Mouse (Mus musculus) urinary bladder, postnatal 4 days (tissue): ENCODE measurements around the gene Tmem33.

Experiments used
- DNase-seq, 2 experiments: peaks; one replicate each; pipeline ENCODE4 v3.0.0; 2021 to 2022; ENCODE audit warnings: low spot score in 2 of 2

Gene Tmem33

DNA sequence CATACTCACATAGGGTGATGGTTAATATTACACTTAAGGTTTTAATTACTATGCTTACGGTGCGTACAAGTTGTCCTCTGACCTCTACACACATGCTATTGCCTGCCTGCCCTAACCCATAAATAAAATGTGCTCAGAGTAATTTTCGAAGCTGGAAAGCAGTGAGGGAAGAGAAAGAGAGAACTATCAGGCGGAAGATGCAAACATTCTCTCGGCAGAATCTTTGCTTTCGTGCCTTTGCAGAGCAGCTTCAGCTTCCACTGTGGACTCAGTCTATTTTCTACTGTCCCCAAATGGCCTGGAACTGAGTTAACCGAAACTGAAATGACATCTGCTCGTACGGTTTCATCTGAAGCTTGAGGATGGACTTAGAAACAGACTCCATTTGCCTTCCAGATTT lies 1.9 kb upstream of the Tmem33 start:
- DNase-seq: no peak

DNA sequence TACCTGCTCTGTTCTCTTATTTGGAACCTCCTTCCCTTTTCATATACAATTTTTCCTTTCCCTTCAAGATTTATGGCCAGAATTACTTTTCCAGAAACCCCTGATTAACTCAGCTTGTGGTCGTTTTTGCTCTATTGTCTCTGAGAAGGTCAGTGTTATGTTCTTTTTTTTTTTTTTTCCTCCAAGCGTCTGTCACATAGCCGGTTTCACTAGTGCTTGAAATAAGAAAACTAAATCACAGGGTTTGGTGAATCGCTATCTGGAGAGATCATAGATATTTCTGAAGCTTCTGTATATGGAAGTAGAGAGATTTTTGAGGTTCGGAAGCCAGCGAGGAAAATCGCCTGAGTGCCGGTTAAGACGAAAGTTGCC lies 220 bp upstream of the Tmem33 start:
- DNase-seq: no peak

DNA sequence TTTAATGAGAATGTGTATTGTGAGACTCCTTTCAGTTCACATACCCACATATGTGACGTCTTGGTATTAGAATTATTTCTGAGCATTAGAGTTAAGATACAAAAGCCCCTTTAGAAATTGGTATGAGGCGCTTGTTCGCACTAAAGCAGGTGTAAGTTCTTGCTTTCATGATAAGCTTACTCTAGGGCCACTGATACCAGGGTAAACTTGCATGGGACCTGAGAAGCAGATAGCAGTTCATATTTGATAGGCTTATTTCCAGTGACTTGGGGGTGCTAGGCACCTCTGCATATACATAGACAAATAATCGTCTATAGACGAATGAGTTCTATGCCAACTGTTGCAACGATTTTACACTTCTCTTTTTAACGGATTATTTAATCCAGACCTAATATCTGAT lies 2.6 kb downstream of the Tmem33 start:
- DNase-seq: no peak

DNA sequence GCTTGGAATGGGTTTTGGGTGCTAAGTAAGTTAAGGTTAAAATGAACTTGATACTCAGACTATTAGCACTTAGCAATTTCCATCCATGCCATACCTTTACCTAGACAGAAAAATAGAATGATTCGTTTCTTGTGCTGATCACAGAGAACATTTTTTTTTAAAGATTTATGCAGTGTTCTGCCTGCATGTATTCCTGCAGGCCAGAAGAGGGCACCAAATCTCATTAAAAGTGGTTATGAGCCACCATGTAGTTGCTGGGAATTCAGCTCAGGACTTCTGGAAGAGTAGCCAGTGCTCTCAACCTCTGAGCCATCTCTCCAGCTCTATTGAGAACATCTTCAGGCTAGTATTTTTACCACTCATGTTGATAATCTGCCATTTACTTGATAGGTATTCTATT lies 5.7 kb downstream of the Tmem33 start:
- DNase-seq: no peak

DNA sequence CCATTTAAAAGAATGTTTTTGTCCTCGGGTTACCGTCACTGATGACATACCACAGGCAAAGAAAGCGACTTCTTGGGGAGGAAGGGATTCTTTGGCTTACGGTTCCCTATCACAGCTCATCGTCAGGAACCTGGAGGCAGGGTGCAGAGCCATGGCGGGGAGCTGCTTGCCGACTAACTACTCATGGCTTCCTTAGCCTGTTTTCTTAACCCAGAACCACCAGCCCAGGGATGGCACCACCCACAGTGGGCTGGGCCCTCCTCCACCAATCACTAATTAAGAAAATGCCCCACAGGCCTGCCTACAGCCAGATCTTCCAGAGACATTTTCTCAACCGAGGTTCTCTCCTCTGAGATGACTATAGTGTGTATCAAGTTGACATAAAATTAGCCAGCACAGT lies 8.9 kb downstream of the Tmem33 start:
- DNase-seq: no peak

DNA sequence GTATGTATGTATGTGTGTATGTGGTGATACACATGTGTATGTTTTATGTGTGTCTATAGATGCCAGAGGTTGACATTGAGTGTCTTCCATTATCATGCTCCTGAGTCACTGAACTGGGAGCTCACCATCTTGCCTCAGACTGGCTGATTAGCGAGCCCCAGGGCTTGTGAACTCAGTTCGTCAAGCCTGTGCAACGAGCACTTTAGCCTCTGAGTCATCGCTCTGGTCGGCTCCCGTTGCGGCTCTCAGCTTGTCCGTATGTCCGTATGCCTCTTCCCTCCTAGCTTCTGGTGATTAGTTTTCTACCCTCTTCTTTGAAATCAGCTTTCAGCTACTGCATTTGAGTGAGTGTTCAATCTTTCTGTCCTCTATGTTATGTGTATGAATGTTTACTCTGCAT lies 19.0 kb downstream of the Tmem33 start:
- DNase-seq: no peak

DNA sequence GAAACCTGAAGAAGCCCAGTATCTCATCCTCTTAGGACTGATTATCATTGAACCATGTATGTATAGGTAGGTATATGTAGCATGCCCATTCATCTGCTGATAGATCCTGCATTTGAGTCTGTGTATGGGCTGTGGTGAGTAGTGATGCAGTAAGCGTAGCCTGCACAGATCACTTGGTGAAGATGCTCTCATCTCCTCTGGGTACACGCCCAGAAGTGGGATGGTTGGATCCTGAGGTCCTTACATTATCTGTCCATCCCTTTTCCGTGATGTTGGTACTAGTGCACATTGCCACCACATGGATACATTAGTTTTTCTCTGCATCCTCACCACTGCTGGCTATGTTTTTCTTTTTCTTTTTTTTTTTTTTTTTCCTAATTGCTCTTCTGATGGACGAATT lies 19.5 kb downstream of the Tmem33 start:
- no peak for DNase-seq

DNA sequence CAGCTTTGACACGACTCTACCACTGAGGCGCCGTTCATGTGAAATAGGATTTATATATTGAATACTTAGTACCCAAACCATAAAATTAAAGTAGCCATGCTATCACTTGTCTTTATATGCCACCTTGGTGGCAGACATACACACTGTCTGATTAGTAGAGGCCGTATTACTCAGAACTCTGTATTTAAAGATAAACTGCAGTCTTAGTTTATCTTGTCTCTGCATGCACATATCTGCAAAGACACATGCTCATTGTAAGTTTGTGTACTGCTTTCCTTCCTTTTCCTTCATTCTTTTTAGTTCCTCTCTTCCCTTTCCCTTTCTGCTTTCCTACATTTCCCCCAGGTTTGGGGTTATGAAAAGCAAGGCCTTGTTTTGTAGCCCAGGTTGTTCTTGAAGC lies 20.0 kb downstream of the Tmem33 start:
- no peak for DNase-seq

DNA sequence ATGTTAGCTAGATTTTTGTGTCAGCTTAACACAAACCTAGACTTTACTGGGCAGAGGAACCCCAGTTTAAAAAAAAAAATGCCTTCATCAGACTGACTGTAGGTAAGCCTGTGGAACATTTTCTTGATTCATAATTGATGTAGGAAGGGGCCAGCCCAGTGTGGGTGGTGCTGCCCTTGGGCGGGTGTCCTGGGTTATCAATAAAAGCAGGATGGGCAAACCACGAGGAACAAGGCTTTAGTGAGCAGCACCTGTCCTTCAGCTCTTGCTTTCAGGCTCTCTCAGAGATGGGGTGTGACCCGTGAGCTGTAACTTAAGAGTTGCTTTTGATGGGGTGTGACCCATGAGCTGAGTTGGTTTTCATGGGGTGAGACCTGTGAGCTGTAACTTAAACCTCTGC lies 34.7 kb downstream of the Tmem33 start:
- DNase-seq: no peak

DNA sequence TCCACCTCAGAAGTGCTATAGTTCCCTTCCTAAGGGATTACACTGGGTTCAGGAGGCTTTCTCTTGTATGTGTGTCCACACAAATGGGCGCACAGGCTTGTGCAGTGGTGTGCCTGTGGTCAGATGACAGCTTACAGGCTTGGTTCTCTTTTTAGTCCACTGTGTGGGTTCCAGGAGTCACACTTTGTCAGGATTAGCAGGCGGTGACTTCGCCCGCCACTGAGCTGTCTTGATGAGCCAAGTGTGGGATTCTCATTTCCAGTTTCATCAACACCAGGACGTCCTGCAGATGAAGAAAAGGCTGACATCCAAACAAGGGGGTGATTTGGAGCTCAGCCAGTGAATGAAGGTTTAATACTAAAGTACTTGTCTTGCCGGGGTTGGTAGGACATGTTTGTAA lies 35.3 kb downstream of the Tmem33 start:
- no peak for DNase-seq

DNA sequence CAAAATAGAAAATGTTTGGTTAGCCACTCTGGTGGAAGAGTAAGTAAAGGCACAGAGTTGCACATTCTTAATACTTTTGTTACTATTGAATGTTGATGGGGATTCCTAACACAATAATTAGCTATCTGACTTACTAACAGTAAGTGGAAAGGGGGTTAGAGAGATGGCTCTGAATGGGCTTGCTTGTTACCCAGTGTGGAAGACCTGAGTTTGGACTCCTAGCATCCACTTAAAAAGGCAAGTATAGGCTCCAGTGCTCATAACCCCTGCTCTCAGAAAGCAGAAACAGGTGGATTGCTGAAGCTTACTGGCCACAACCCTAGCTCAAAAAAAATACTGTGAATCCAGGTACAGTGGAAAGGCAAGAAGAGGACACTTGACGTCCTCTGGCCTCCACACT lies 35.8 kb downstream of the Tmem33 start:
- DNase-seq: no peak

DNA sequence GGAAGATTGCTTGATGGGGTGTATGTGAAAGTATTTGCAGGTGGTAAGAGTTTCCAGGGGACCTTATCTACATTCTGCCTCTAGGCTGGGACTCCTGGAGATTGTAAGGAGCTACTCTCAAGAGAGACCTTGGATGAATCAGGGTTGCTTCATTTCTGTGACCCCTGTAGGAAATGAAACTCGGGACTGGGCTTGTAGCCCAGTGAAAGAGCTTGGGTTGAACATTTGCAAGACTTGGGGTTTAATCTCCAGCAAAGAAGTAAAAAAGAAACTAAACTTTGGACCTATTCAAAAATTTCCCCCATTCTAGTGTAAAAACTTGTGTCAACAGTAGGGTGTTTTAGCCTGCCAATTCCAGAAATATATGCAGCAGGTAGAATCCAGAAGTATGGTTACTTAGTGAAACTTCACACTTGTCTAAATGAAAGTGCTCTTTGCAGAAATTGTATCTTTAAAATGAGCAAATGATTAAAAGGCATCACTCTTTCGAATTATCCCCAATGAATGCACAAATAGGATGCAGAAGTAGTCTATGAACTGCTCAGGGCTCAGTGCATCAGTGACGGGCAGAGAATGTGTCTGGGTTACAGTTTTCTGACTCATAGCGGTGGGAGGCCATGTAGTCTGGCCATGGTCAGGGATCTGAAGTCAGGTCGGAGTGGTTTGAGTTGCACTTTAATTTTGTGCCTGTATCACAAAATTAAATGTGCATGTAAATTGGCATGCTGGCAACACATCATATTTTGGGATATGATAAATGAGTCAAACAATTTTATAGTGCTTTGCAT lies 36.9 kb downstream of the Tmem33 start:
- no peak for DNase-seq

DNA sequence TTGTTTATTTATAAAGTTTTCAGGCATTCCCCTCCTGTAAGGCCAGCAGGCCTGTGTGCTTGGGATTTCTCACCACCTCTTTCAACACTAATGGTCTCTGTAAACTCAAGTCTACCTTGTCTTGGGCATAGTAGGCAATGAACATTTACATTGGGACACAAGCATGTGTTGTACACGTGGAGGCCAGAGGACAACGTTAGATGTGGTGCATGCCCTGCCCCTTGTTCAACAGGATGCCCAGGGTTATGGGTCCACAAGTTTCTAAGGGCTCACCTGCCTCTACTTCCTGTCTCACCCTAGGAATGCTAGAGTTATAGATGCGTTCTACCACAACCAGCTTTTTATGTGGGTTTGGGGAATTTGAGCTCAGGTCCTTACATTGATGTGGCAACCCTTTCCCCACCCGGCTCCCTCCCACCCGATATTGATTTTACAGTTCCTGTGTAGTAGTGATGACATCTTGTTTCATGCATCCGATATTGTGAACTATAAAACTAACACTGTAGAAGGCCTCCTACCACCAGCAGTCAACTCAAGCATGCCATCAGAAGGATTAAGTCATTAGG lies 39.6 kb downstream of the Tmem33 start:
- no peak for DNase-seq

DNA sequence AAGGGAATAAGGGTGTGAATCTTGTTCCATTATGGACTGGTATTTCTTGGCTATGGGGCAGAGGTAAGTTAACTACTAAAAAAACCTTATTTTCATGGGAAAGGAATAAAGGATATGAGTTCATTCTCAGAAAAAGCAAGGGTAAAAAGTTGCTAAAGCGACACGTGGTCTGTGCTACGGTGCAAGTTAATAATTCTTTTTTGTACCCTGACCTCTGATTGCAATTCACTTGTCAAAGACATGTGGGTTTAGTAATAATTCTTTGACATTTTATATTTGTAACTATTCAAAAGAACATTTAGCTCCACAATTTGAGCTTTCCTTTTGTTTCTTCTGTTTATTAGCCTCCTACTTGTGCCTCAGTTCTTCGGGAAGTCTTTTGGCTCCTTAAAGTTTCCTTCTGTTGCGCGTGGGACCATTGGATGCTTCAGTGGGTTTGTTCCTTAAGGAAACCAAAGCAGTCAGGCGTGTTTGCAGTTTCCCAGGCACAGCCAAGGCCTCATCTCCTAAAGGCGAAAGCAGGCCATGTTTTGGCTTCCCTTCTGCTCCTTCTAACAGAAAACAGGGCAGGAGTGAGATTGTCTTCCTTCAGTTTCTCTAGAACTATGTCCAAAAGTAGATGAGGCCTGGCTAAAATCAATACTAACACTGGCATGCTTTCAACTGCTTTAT lies 40.7 kb downstream of the Tmem33 start:
- no peak for DNase-seq

DNA sequence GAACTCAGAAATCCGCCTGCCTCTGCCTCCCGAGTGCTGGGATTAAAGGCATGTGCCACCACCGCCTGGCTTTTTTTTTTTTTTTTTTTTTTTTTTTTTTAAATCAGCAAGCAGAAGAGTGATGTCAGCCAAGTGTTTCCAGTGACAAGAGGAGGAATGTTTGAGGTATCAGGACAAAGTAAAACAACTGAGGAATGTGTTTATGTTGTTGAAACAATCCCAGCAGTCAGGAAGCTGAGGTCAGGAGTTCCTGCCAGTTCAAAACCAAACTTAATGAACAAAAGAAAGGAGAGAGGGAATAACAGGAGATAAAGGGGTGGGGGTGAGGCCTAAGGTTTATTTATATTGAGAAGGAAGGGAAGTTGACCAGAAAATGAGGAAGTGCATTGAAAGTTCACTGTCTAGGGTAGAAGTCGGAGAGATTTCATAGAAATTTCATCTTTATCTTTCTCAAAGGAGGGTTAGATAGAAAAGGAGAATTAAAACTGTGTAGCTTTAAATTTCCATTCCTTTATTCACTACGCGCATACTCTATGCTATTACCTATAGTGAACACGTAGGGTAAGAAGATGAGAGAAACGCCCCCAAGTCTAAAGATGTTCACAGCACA lies 41.5 kb downstream of the Tmem33 start:
- no peak for DNase-seq

DNA sequence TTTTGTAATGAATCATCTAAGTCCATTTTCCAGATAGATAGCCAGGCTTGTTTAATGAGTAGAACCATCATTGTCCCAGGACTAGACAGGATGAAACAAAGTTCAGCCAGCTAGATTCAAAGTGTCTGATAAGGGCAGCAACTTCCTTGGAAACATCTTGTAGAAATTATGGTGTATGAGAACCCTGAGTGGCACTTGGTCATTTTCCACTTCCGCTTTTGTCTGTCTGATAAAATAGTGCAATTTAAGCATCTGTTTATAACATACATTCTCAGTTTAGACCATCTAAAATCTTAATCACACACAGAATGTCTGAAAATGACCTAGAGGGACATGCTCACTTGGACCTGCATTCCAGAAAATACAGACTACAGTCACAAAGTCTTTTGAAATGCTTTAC lies 43.5 kb downstream of the Tmem33 start:
- DNase-seq: no peak

DNA sequence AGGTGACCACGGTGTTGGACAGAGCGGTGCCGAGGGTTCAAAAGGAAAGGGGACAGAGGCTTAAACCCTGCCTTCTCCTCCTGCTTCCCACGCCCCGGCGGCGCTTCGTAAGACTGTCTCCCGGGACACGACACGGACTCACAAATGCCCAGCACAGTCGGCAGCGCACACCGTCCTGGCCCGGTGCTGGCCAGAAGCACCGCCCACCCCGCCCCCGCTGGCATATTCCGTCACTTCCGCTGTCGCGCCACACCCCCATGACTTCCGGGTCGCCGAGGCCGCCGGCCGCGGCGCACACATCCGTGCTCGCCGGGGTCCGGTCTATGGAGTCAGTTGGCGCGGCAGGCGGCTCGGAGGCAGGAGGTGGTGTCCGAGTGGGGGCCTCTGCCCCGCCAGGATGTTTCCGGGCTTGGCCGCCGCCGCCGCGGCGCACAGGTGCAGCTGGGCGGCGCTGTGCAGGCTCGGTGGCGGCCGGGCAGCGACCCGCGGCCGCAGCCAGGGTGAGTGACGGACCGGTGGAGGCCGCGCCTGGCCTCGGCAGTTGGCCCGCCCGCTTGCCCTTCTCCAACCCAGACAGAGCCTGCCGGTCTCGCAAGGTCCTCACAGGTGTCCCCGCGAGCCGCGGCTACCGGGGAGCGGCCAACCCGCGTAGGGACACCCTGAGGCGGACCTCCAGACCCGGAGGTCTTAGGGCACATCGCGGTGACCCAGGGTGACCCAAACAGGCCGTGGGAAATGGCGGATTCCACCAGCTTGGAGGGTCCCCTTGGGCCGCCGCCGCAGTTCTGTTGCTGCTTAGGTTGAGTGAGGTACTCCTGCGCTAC lies 46.5 kb downstream of the Tmem33 start, which contains the start of gene Slc30a9:
TSS of gene Slc30a9 (plus strand) at position 258 of the 824 bp plus-strand sequence.
- peak; percentile 87 to 94 for DNase-seq

DNA sequence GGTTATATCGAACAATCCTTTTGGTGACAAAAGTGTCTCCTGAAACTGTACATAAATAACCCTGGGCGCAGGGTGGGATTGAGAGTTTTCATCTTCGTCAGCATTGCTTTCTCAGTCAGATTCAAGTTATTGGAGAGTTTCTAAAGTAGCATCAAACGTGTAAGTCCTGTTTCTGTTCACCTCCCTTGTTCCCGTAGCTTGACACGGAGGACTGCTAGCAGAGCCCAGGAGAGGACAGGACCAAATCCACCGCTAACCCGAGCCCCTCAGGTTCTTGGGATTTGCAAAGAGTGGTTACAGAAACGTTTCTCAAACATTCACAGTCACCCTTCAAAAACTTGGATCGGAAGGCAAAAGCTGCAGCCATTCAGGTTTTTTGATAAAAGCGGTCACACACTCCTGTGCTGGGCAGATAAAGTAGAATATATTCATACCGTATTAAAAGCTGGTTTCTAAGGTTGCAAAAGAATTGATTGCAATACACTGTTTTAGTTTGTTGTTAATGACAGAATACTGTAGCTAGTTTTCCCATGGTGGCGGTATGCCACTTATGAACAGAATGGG lies 47.4 kb downstream of the Tmem33 start:
- DNase-seq: no peak

DNA sequence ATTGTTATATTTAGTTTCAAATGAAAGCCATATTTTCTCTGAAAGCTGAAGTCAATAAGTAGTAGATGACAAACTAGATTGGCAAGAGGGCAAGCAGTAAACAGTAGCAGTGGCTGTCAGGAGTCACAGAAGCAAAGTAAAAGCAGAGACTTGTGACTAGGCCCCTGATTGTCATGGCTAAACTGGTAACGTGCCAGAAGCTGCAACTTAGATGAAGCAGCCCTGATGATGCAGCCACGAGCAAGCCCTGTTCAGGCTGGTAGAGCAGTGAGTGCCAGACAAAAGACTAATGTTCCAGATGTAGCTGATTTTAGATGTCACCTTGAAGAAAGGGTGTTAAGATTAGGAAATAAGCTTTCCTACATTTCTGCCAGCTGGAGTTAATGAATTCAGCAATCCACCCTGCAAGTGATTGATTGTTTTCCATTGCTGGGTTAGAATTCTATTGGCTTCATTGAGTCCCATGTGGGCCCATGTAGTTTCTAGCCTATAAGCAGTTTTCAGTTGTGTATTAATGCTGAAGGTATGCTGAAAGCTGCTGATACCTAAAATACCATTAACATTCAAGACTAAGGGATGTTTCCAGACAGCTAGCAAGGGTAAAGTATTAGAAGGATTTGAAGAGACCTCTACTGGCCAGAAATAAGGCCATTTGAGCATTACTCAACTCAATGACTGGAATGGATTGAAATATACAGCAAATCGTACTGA lies 51.6 kb downstream of the Tmem33 start:
- DNase-seq: no peak

DNA sequence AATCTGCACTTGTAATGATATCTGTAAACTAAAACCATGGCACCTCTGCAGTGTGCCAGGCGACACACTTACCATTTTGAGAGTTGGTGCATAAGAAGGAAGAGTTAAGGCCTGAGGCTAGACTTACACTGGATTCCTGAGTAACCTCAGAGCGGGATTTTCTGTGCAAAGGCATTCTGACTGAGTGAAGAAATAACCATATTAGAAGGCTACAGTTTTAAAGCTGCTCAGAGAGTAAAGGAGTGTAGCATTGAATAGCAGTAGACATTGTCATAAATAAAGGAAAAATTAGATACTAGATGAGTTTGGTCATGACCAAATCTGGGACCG lies 52.1 kb downstream of the Tmem33 start:
- DNase-seq: no peak

DNA sequence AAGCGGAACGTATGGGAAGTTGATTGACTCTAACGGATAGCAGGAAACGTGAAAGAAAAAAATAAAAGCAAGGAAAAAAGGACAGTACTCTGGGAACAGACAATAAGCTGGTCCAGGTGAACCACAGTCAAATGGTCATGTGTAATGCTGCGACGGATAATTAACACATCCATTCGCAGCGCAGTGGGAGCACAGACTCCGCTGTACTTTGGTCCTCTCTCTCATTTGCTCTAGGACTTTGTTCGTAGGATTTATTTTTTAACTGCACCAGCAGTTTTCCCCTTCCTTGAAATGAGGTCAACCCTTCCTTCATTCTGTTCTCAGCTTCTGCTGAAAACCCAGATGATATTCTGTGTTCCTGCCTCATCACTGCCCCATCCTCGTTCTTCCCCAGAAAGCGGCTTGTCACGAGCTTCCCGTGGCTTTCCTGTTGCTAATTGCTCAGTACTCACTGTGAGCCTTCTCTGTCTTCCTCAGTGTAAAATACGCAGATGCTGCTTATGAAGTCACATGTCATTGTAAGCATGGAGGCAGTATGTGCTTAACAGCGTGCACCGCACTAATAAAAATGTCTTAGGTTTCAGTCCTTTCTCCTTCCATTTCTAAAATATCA lies 61.4 kb downstream of the Tmem33 start:
- DNase-seq: no peak
